Mouse (Mus musculus): ENCODE data around the gene Asic2. TPM values are rescaled to one million over a fixed set of nuclear protein-coding genes. Genes with fewer than 3 reads are reported as not detected.

The Asic2 gene
- polyA plus RNA-seq, 1 experiment, result not detected

DNA sequence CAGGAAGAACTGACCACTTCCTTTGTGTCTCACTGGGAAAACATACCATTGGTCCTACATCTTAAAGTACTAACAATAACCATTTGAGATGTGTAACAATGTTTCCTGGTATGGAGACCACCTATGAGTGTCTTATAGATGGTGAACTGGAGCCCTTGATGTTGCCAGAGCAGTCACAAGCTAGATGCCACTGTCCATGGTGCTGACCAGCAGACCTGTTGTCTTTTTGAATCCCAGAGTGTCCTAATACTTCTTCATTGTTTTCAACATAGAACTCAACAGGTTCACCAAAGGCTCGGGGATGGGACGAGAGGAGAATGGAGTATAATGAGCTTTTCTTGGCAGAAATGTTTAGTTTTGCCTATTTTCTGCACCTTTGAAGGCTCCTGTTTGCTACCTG is 962.4 kb downstream of the Asic2 start:
- Histone ChIP-seq H3K27me3 (ENCODE audit: control insufficient read depth) (no peaks in the 10 kb centered on the region), H3K9me3 (ENCODE audit: control insufficient read depth, low read length) (0 out of 2 replicates have a peak, but pooled peaks cover 2% of the 10 kb centered on the region), H3K4me1 (ENCODE audit: control insufficient read depth) (no peaks in the 10 kb centered on the region), H3K36me3 (ENCODE audit: control insufficient read depth) (no peaks in the 10 kb centered on the region), H3K4me3 (replicated peaks) (no peak overlapping the region)
- no peak for TF ChIP-seq GATA1 (IDR thresholded peaks at IDR 0.05; ENCODE audit: low read length)
- no peak for TF ChIP-seq TAL1 (IDR thresholded peaks at IDR 0.05; ENCODE audit: low read length)

DNA sequence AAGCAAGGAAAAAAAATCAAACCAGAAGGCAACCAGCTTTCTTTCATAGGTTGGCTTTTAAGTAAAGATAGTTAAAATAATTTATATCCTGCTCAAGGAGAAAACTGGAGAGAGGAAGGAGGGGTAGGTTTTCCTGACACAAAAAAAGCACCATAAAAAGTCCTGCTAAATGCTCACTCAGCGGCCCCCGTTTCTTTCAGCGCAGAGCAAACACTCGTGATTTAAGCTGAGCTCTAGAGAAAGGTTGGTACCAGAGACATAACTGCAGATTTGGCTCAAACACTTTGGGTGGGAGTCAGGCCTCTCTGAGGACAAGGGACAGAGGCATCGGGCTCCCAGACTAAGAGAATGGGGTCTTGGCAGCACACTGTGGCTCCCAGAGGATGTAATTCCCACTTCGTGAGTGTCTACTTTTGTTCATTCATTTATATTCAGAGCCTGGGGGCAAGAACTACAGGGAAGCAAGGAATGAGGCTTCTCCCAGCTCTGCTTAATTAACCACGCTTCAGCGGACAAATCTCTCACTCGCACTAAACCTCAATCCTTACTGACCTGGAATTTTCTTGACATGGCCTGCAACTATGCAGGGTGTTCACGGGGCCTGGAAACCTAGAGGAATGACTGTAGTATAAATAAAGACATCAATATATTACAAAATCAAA is 965.4 kb downstream of the Asic2 start:
- Histone ChIP-seq H3K4me1 (ENCODE audit: control insufficient read depth) (no peaks in the 10 kb centered on the region), H3K9me3 (ENCODE audit: control insufficient read depth, low read length) (no peaks in the 10 kb centered on the region), H3K36me3 (ENCODE audit: control insufficient read depth) (no peaks in the 10 kb centered on the region), H3K27me3 (ENCODE audit: control insufficient read depth) (no peaks in the 10 kb centered on the region), H3K4me3 (replicated peaks) (no peak overlapping the region)
- TF ChIP-seq GATA1 (IDR thresholded peaks at IDR 0.05; ENCODE audit: low read length), result no peak
- TF ChIP-seq TAL1 (IDR thresholded peaks at IDR 0.05; ENCODE audit: low read length), result no peak

DNA sequence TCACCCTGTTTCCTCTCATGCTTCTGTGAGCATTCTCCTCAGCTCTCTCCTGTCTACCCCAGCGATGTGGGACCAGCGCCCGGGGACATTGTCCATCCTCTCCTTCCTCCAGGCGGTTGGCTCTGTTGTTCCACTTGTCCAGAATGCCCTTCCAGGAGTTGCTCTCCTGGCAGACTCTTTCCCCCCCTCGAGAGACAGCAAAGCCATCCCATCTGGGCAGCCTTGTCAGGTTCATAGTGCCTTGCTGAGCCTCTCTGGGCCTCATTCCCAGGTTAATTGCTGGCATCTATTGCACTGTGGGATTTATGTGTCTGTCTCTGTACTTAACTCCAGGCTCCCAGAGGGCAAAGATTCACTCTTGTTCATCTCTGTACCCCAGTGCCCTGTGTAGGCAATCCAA is 972.6 kb downstream of the Asic2 start:
- Histone ChIP-seq H3K36me3 (ENCODE audit: control insufficient read depth) (no peaks in the 10 kb centered on the region), H3K4me3 (replicated peaks) (no peak overlapping the region), H3K27me3 (ENCODE audit: control insufficient read depth) (no peaks in the 10 kb centered on the region), H3K9me3 (ENCODE audit: control insufficient read depth, low read length) (no peaks in the 10 kb centered on the region), H3K4me1 (ENCODE audit: control insufficient read depth) (peaks cover 2% of the 10 kb centered on the region)
- TF ChIP-seq GATA1 (IDR thresholded peaks at IDR 0.05; ENCODE audit: low read length) (no peak), TAL1 (IDR thresholded peaks at IDR 0.05; ENCODE audit: low read length) (no peak)

DNA sequence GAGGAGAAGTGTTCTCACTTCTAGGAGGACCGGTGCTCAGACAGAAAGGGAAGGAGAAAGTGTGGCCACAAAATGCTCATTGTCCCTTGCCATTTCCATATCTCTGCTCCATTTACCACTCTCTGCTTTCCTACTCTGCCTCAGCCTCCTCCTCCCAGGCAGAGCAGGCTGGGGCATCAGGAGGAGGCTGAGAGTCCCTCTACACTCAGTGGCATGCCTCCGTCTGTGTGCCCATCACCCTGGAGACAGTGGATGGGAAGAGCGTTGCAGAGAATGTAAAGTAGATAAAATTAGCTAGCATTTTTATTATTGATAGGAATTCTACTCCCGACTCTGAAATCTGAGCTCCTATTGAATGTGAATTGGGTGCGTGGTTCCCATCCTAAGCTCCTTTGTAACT is 984.7 kb downstream of the Asic2 start:
- no peaks in the 10 kb centered on the region for H3K9me3 ChIP-seq (ENCODE audit: control insufficient read depth, low read length)
- no peaks in the 10 kb centered on the region for H3K4me1 ChIP-seq (ENCODE audit: control insufficient read depth)
- TF ChIP-seq GATA1 (IDR thresholded peaks at IDR 0.05; ENCODE audit: low read length) (no peak), TAL1 (IDR thresholded peaks at IDR 0.05; ENCODE audit: low read length) (no peak)
- no peaks in the 10 kb centered on the region for H3K36me3 ChIP-seq (ENCODE audit: control insufficient read depth)
- no peaks in the 10 kb centered on the region for H3K27me3 ChIP-seq (ENCODE audit: control insufficient read depth)
- no peak overlapping the region for H3K4me3 ChIP-seq (replicated peaks)

DNA sequence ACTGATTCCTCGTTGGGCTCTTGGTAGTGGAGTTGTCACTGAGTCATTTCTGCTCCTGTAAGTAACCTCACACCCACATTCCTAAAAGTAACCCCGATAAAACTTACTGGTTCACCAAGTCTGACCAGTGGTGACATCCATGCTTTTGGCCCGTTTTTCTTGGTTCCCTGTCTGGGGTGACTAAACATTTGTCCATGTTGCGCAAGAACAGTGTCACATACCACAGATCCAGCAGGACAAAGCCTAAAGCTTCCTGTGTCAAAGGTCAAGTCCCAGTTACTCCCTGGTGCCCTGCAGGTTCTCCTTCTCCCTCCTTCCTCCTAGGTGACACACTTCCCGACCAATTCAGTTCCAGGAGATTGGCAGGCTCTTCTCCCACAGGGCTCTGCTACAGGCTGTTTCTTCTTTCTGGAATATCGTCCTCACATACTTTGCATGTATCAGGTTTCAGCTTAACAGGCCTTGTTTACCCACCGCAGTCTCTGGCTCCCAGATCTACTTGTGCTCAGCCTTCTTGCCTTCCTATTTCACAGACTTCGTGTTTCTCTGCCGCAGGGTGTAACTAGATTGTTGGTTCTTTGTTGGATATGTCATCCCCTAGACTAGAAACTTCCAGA is 991.9 kb downstream of the Asic2 start:
- Histone ChIP-seq H3K27me3 (ENCODE audit: control insufficient read depth) (no peaks in the 10 kb centered on the region), H3K4me1 (ENCODE audit: control insufficient read depth) (no peaks in the 10 kb centered on the region), H3K9me3 (ENCODE audit: control insufficient read depth, low read length) (0 out of 2 replicates have a peak, but pooled peaks cover 2% of the 10 kb centered on the region), H3K4me3 (replicated peaks) (no peak overlapping the region), H3K36me3 (ENCODE audit: control insufficient read depth) (no peaks in the 10 kb centered on the region)
- no peak for TF ChIP-seq GATA1 (IDR thresholded peaks at IDR 0.05; ENCODE audit: low read length)
- no peak for TF ChIP-seq TAL1 (IDR thresholded peaks at IDR 0.05; ENCODE audit: low read length)

DNA sequence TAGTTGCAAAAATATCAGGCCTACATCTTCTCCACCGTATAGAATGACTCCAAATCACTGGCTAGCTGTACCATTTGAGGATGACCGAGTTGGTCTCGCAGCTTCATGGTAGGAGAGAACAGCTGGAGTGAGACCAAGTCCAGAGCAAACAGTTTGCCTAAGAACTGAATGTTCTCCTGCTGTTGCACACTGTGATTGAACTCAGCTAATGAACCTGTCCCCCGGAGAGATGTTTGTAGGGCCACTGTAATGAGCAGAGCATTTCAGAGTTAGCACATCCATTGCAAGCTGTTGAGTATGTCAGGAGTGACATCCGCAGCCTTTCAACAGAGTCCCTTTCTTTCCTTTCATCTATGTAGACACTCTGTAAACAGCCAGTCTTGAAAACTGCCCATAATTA is 993.6 kb downstream of the Asic2 start:
- Histone ChIP-seq H3K36me3 (ENCODE audit: control insufficient read depth) (no peaks in the 10 kb centered on the region), H3K4me3 (replicated peaks) (no peak overlapping the region), H3K27me3 (ENCODE audit: control insufficient read depth) (no peaks in the 10 kb centered on the region), H3K9me3 (ENCODE audit: control insufficient read depth, low read length) (0 out of 2 replicates have a peak, but pooled peaks cover 2% of the 10 kb centered on the region), H3K4me1 (ENCODE audit: control insufficient read depth) (no peaks in the 10 kb centered on the region)
- TF ChIP-seq TAL1 (IDR thresholded peaks at IDR 0.05; ENCODE audit: low read length) (no peak), GATA1 (IDR thresholded peaks at IDR 0.05; ENCODE audit: low read length) (no peak)

DNA sequence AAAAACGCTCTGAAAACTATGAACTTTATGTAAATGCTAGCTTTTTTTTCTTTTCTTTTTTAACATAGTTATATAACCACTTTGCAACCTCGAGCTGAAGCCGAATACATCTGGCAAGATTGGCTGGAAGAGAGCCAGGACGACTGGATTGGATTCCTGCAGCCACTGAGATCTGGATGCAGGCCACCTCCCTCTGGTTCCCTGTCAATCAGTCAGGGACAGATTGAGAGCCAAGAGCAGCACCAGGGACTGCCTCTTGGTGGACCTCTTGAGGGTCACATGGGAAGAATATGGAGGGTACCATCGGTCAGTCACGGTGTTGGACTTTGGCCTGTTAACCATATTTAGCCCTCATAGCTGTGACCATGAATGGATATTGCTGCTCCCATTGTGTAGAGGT is 994.3 kb downstream of the Asic2 start:
- Histone ChIP-seq H3K27me3 (ENCODE audit: control insufficient read depth) (no peaks in the 10 kb centered on the region), H3K36me3 (ENCODE audit: control insufficient read depth) (no peaks in the 10 kb centered on the region), H3K4me3 (replicated peaks) (no peak overlapping the region), H3K4me1 (ENCODE audit: control insufficient read depth) (no peaks in the 10 kb centered on the region), H3K9me3 (ENCODE audit: control insufficient read depth, low read length) (0 out of 2 replicates have a peak, but pooled peaks cover 2% of the 10 kb centered on the region)
- TF ChIP-seq GATA1 (IDR thresholded peaks at IDR 0.05; ENCODE audit: low read length), result no peak
- no peak for TF ChIP-seq TAL1 (IDR thresholded peaks at IDR 0.05; ENCODE audit: low read length)

DNA sequence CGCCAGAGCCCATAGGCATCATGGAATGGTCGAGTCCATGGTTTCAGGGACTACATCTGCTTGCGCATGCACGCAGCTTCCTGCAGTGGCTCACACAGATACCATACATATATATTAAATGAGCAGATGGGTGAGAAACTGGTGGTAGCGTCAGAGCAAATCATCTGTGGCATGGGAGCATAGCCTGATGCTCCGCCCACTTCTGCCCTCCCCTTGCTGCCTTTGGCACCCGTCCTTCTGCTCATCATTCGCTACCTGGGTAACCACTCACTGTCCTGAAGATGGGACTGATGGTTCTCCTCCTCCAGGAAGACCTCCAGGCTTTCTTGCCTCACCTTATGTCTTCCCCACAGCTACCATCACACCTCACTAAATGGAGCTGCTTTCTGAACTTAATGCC is 995.0 kb downstream of the Asic2 start:
- 0 out of 2 replicates have a peak, but pooled peaks cover 2% of the 10 kb centered on the region for H3K9me3 ChIP-seq (ENCODE audit: control insufficient read depth, low read length)
- H3K36me3 ChIP-seq (ENCODE audit: control insufficient read depth), result no peaks in the 10 kb centered on the region
- no peaks in the 10 kb centered on the region for H3K27me3 ChIP-seq (ENCODE audit: control insufficient read depth)
- no peak overlapping the region for H3K4me3 ChIP-seq (replicated peaks)
- H3K4me1 ChIP-seq (ENCODE audit: control insufficient read depth), result no peaks in the 10 kb centered on the region
- TF ChIP-seq GATA1 (IDR thresholded peaks at IDR 0.05; ENCODE audit: low read length), result no peak
- TF ChIP-seq TAL1 (IDR thresholded peaks at IDR 0.05; ENCODE audit: low read length), result no peak

DNA sequence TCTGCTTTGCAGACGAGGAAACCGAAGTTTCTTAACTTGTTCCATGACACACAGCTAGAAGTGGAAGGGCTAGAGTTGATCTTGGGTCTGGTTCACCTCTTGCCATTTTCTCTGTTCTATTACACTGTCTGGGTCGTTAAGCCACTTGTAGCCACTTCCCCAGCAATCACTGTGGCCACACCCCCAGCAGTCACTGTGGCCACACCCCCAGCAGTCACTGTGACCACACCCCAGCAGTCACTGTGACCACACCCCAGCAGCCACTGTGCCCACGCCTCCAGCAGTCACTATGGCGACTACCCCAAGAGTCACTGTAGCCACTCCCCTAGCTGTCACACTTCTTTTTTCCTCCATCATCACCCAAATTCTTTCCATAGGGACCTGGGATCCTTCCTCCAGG is 1000.7 kb downstream of the Asic2 start:
- Histone ChIP-seq H3K36me3 (ENCODE audit: control insufficient read depth) (no peaks in the 10 kb centered on the region), H3K27me3 (ENCODE audit: control insufficient read depth) (no peaks in the 10 kb centered on the region), H3K4me1 (ENCODE audit: control insufficient read depth) (no peaks in the 10 kb centered on the region), H3K9me3 (ENCODE audit: control insufficient read depth, low read length) (no peaks in the 10 kb centered on the region), H3K4me3 (replicated peaks) (no peak overlapping the region)
- TF ChIP-seq TAL1 (IDR thresholded peaks at IDR 0.05; ENCODE audit: low read length), result no peak
- no peak for TF ChIP-seq GATA1 (IDR thresholded peaks at IDR 0.05; ENCODE audit: low read length)
